Mouse (Mus musculus): ENCODE results near the gene Gm11214. TPM values are rescaled to one million over a fixed set of nuclear protein-coding genes. Genes with fewer than 3 reads are reported as not detected.

Gm11214 gene
- polyA plus RNA-seq, 1 experiment from 2014 or later, result not detected

DNA sequence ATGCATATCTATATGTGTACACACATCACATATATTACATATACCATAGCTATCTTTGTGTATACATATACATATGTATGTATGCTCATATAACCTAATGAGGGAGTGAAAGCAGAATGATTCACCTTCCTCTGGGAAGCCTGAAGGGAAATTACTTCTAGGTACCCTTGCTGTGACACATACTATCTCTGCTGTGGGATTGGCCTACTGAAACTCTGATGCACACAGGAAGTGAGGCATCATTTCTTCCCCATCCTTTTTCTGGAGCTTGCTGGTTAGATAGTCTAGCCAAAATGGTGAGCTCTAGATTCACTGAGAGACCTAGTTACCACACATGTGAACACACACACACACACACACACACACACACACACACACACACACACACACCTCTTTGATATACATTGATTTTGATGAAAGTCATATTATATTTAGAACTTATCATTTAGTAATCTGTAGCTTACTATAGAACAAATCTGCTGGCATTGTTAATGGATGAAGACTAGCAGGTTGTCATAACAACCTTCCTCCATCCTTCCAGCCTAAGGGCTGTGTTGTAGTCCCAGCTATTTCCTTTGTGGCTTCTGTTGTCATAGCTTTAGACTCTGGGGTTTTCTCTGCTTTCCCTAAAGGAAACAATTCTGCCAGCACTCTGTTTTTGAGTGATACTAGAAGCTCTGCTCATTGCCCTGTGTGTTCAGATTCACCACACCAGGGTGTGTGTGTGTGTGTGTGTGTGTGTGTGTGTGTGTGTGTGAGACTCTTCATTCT is 19.0 kb downstream of the Gm11214 start:
- Histone ChIP-seq H3K36me3 (ENCODE audit: control insufficient read depth, insufficient read depth, low read length) (no peaks in the 10 kb centered on the region), H3K4me3 (ENCODE audit: low read depth, low read length) (no peak overlapping the region), H3K9ac (ENCODE audit: low read depth, low read length) (no peak overlapping the region), H3K4me2 (no peak overlapping the region), H3K27ac (ENCODE audit: low read depth, low read length) (no peak overlapping the region), H3K9me3 (ENCODE audit: control insufficient read depth, low read length) (no peaks in the 10 kb centered on the region), H3K27me3 (replicated peaks; ENCODE audit: control insufficient read depth, insufficient read depth, low read length) (no peaks in the 10 kb centered on the region), H3K4me1 (replicated peaks; ENCODE audit: control insufficient read depth, insufficient read depth, low read length) (no peaks in the 10 kb centered on the region)
- DNase-seq (ENCODE audit: low spot score), result no peak
- ATAC-seq (replicated peaks; ENCODE audit: low FRiP score), result no peak

DNA sequence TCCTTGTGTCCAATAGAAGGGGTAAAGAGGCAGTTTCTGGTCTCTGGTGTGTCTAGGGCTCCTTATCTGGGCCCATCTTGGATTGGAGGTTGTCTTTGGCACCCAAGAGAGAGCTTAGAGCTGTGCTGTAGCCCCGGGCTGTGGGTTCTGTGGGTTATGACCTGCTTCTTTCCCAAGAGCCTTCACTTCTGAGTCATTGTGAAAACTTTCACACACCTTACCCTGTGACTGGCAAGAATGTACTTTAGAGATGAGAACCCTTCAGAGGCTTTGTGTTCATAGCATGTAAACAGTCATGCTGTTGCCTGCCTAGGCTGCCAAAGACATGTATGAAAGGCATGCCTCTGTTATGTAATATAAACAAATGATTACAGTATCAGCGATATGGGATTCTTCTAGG is 23.3 kb downstream of the Gm11214 start:
- no peak overlapping the region for H3K4me2 ChIP-seq
- no peak for ATAC-seq (replicated peaks; ENCODE audit: low FRiP score)
- 58% methylated on average over 2 of the region's 2 CpGs for WGBS

GRCm38 (mm10) chr4:63638603-63639002 is 24.6 kb downstream of the Gm11214 start:
- no peaks in the 10 kb centered on the region for H3K4me1 ChIP-seq (replicated peaks; ENCODE audit: control insufficient read depth, insufficient read depth, low read length)
- H3K9me3 ChIP-seq (ENCODE audit: control insufficient read depth, low read length), result no peaks in the 10 kb centered on the region
- H3K36me3 ChIP-seq (ENCODE audit: control insufficient read depth, insufficient read depth, low read length), result no peaks in the 10 kb centered on the region
- ATAC-seq (replicated peaks; ENCODE audit: low FRiP score), result no peak
- 48% methylated on average over 1 of the region's 1 CpGs for WGBS
- no peak overlapping the region for H3K4me2 ChIP-seq
- H3K4me3 ChIP-seq (ENCODE audit: low read depth, low read length), result no peak overlapping the region
- no peaks in the 10 kb centered on the region for H3K27me3 ChIP-seq (replicated peaks; ENCODE audit: control insufficient read depth, insufficient read depth, low read length)
- H3K9ac ChIP-seq (ENCODE audit: low read depth, low read length), result no peak overlapping the region
- no peak overlapping the region for H3K27ac ChIP-seq (ENCODE audit: low read depth, low read length)
- DNase-seq (ENCODE audit: low spot score), result no peak

More for the DNA sequence above, 23.3 kb downstream of the Gm11214 start:
- no peaks in the 10 kb centered on the region for H3K27me3 ChIP-seq (replicated peaks; ENCODE audit: control insufficient read depth, insufficient read depth, low read length)
- H3K4me1 ChIP-seq (replicated peaks; ENCODE audit: control insufficient read depth, insufficient read depth, low read length), result no peaks in the 10 kb centered on the region
- H3K4me3 ChIP-seq (ENCODE audit: low read depth, low read length), result no peak overlapping the region
- no peak for DNase-seq (ENCODE audit: low spot score)
- H3K9ac ChIP-seq (ENCODE audit: low read depth, low read length), result no peak overlapping the region
- no peaks in the 10 kb centered on the region for H3K36me3 ChIP-seq (ENCODE audit: control insufficient read depth, insufficient read depth, low read length)
- H3K9me3 ChIP-seq (ENCODE audit: control insufficient read depth, low read length), result no peaks in the 10 kb centered on the region
- no peak overlapping the region for H3K27ac ChIP-seq (ENCODE audit: low read depth, low read length)

DNA sequence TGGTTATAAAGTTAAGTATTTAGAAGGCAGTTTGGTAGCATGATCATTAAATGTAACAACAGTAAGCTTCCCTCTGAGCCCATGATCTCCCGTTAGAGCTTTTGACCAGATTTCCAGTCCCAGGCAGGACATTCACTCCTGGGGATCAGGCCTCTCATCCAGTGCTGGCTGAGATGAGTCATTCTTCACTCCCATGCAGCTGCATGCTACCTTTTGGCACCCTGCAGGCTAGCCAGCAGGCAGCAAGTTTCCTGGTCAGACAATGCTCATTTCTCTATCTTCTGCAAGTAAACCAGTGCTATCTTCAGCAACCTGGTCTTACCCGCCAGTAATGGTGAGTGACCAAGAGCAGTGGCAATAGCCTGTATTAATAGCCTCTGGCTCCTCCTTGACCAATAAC is 30.0 kb downstream of the Gm11214 start:
- WGBS, result 69% methylated on average over 2 of the region's 2 CpGs
- Histone ChIP-seq H3K4me3 (ENCODE audit: low read depth, low read length) (no peak overlapping the region), H3K9ac (ENCODE audit: low read depth, low read length) (no peak overlapping the region), H3K9me3 (ENCODE audit: control insufficient read depth, low read length) (no peaks in the 10 kb centered on the region), H3K4me2 (no peak overlapping the region), H3K4me1 (replicated peaks; ENCODE audit: control insufficient read depth, insufficient read depth, low read length) (no peaks in the 10 kb centered on the region), H3K36me3 (ENCODE audit: control insufficient read depth, insufficient read depth, low read length) (no peaks in the 10 kb centered on the region), H3K27me3 (replicated peaks; ENCODE audit: control insufficient read depth, insufficient read depth, low read length) (no peaks in the 10 kb centered on the region), H3K27ac (ENCODE audit: low read depth, low read length) (no peak overlapping the region)
- ATAC-seq (replicated peaks; ENCODE audit: low FRiP score) (no peak), DNase-seq (ENCODE audit: low spot score) (no peak)

DNA sequence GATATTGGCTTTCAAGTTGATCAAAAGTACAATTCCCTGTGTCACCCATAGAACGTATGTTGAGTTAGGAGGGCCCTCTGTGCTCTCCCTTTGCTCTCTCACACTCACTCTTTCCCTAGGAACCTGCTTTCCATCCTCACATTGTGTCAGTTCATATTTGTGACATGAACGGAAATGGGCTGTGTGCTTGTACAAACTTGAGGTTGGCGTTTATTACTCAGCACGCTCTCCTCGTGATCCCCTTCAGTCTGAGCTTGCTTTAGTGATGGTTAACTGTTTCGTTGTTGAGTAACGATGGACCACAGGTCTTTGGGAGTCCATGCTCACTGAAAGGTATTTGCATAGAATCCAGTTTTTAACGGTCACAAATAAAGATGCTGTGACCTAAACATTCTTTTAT is 36.1 kb downstream of the Gm11214 start:
- WGBS, result 78% methylated on average over 8 of the region's 8 CpGs

DNA sequence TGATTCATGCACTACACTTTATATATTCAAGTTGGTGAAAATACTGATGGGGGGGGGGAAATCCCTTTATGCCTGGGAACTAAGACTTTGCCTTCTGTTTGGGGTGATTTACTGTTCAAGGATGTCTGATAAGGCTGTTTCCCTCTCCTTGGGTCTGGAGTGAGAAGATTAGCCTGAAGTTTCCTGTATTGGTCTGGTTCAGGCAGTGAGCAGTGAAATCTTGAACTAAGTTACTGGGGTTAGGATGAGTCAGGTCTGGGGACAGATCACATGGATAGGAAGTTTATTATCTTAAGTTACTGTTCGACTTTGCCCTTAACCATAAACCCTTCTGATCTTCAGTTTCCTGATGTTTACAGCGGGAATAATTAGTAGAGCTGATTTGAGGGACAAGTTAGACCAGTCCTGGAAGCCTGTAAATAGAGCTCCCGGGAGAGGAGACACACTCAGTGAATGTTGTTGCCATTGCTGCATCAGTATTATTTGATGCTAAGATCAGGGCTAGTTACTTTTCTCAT is 37.6 kb downstream of the Gm11214 start:
- Histone ChIP-seq H3K27ac (ENCODE audit: low read depth, low read length) (no peak overlapping the region), H3K4me1 (replicated peaks; ENCODE audit: control insufficient read depth, insufficient read depth, low read length) (no peaks in the 10 kb centered on the region), H3K4me2 (no peak overlapping the region), H3K9me3 (ENCODE audit: control insufficient read depth, low read length) (no peaks in the 10 kb centered on the region), H3K27me3 (replicated peaks; ENCODE audit: control insufficient read depth, insufficient read depth, low read length) (no peaks in the 10 kb centered on the region), H3K9ac (ENCODE audit: low read depth, low read length) (no peak overlapping the region), H3K4me3 (ENCODE audit: low read depth, low read length) (no peak overlapping the region), H3K36me3 (ENCODE audit: control insufficient read depth, insufficient read depth, low read length) (no peaks in the 10 kb centered on the region)
- 33% methylated on average over 3 of the region's 3 CpGs for WGBS
- no peak for ATAC-seq (replicated peaks; ENCODE audit: low FRiP score)
- no peak for DNase-seq (ENCODE audit: low spot score)

More for the DNA sequence above, 36.1 kb downstream of the Gm11214 start:
- H3K27me3 ChIP-seq (replicated peaks; ENCODE audit: control insufficient read depth, insufficient read depth, low read length), result no peaks in the 10 kb centered on the region
- DNase-seq (ENCODE audit: low spot score) (no peak), ATAC-seq (replicated peaks; ENCODE audit: low FRiP score) (no peak)
- H3K4me3 ChIP-seq (ENCODE audit: low read depth, low read length), result no peak overlapping the region
- H3K9me3 ChIP-seq (ENCODE audit: control insufficient read depth, low read length), result no peaks in the 10 kb centered on the region
- no peak overlapping the region for H3K9ac ChIP-seq (ENCODE audit: low read depth, low read length)
- no peak overlapping the region for H3K4me2 ChIP-seq
- no peaks in the 10 kb centered on the region for H3K36me3 ChIP-seq (ENCODE audit: control insufficient read depth, insufficient read depth, low read length)
- no peak overlapping the region for H3K27ac ChIP-seq (ENCODE audit: low read depth, low read length)
- no peaks in the 10 kb centered on the region for H3K4me1 ChIP-seq (replicated peaks; ENCODE audit: control insufficient read depth, insufficient read depth, low read length)

DNA sequence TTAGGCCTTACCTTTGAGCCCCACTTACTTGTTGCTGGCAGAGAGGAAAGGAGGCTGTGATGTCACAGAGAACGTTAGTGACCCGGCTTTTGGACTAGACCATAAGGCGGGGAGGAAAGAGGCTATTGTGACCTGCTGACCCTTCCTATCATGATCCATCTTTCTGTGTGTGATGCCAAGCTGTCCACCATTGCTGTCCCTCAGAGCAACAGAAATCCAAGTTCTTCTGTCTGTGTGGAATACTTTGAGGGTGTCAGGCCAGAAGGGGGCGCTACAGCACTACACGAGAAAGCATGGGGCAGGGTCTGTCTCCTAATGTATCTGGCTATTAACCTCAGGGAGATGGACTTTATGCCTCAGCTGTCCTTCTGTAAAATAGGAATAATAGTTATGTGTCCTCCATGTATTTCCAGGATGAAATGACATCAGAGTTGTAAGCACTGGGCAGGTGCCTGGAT is 40.8 kb downstream of the Gm11214 start, which contains the start of gene Tex48:
Gene Tex48 (minus strand): TSS at position 51 of the 458 bp plus-strand sequence.
- 46% methylated on average over 5 of the region's 5 CpGs for WGBS
- DNase-seq (ENCODE audit: low spot score) (peak; percentile 47), ATAC-seq (replicated peaks; ENCODE audit: low FRiP score) (no peak)
- no peaks in the 10 kb centered on the region for H3K4me1 ChIP-seq (replicated peaks; ENCODE audit: control insufficient read depth, insufficient read depth, low read length)
- no peaks in the 10 kb centered on the region for H3K36me3 ChIP-seq (ENCODE audit: control insufficient read depth, insufficient read depth, low read length)
- no peak within 1 kb of the TSS for H3K27ac ChIP-seq (ENCODE audit: low read depth, low read length)
- no peak within 1 kb of the TSS for H3K4me2 ChIP-seq
- H3K9me3 ChIP-seq (ENCODE audit: control insufficient read depth, low read length), result no peaks in the 10 kb centered on the region
- H3K27me3 ChIP-seq (replicated peaks; ENCODE audit: control insufficient read depth, insufficient read depth, low read length), result no peaks in the 10 kb centered on the region
- no peak within 1 kb of the TSS for H3K4me3 ChIP-seq (ENCODE audit: low read depth, low read length)
- H3K9ac ChIP-seq (ENCODE audit: low read depth, low read length), result no peak within 1 kb of the TSS

- Histone ChIP-seq H3K4me1 (replicated peaks; ENCODE audit: control insufficient read depth, insufficient read depth, low read length) (no peaks in the 10 kb centered on the region), H3K27ac (ENCODE audit: low read depth, low read length) (no peak overlapping the region), H3K36me3 (ENCODE audit: control insufficient read depth, insufficient read depth, low read length) (no peaks in the 10 kb centered on the region), H3K4me3 (ENCODE audit: low read depth, low read length) (no peak overlapping the region), H3K9me3 (ENCODE audit: control insufficient read depth, low read length) (no peaks in the 10 kb centered on the region), H3K4me2 (no peak overlapping the region), H3K27me3 (replicated peaks; ENCODE audit: control insufficient read depth, insufficient read depth, low read length) (no peaks in the 10 kb centered on the region), H3K9ac (ENCODE audit: low read depth, low read length) (no peak overlapping the region)
- 71% methylated on average over 2 of the region's 2 CpGs for WGBS
- no peak for DNase-seq (ENCODE audit: low spot score)
- ATAC-seq (replicated peaks; ENCODE audit: low FRiP score), result no peak
Observed at GRCm38 (mm10) chr4:63621861-63622260, 41.3 kb downstream of the Gm11214 start.

All from liver, embryonic 11.5 days (tissue).